Mouse (Mus musculus) neural tube, embryonic 13.5 days (tissue): Measurements from ENCODE around the gene Ccdc180. TPM values are rescaled to one million over a fixed set of nuclear protein-coding genes. Genes with fewer than 3 reads are reported as not detected.

Experiments
- ATAC-seq: fragments of 200-750 bp; cut with Nextera tagmentation; 2 replicates; pipeline ENCODE4 v1.8.0; 2017; ENCODE audit warnings: low read depth, mild to moderate bottlenecking, moderate TSS enrichment, moderate library complexity
- H3K27ac ChIP-seq: fragments of 300-500 bp; sonication (generic); replicated peaks from 2 replicates; pipeline ENCODE4 v1.5.1; 2015; ENCODE audit warnings: moderate library complexity, mild to moderate bottlenecking, inconsistent platforms
- H3K27me3 ChIP-seq: fragments of 300-500 bp; sonication (generic); 2 replicates; pipeline ENCODE4 v1.6.1; 2015; ENCODE audit warnings: mild to moderate bottlenecking, inconsistent platforms
- H3K36me3 ChIP-seq: fragments of 300-500 bp; sonication (generic); 2 replicates; pipeline ENCODE4 v1.6.1; 2015; ENCODE audit warnings: mild to moderate bottlenecking, inconsistent platforms
- H3K4me1 ChIP-seq: fragments of 300-500 bp; sonication (generic); replicated peaks from 2 replicates; pipeline ENCODE4 v1.6.1; 2015; ENCODE audit warnings: inconsistent platforms
- H3K4me2 ChIP-seq: fragments of 300-500 bp; sonication (generic); 2 replicates; pipeline ENCODE4 v1.6.1; 2015; ENCODE audit warnings: inconsistent platforms, mild to moderate bottlenecking, moderate library complexity
- H3K4me3 ChIP-seq: fragments of 300-500 bp; sonication (generic); 2 replicates; pipeline ENCODE4 v1.5.1; 2015; ENCODE audit warnings: mild to moderate bottlenecking, inconsistent platforms
- H3K9ac ChIP-seq: fragments of 300-500 bp; sonication (generic); 2 replicates; pipeline ENCODE4 v1.6.1; 2015; ENCODE audit warnings: moderate library complexity, mild to moderate bottlenecking, inconsistent platforms
- H3K9me3 ChIP-seq: fragments of 300-500 bp; sonication (generic); 2 replicates; pipeline ENCODE4 v1.6.1; 2016; ENCODE audit warnings: inconsistent platforms
- WGBS: fragments of 180-500 bp; shearing (Covaris S2); methylation state at CpG from one replicate; pipeline ENCODE4 v1.1.7; 2015; 5-methylcytosine and 5-hydroxymethylcytosine counted together
- polyA plus RNA-seq: library from polyadenylated mRNA; unstranded; fragments of >200 nt; fragmentation: Nextera tagmentation; extraction: Ambion mirVana; gene quantifications from 2 replicates; pipeline ENCODE4 v1.2.1, GENCODE M21; 2015

Ccdc180 gene
- polyA plus RNA-seq, 1 experiment from 2014 or later = 0.07 TPM

DNA sequence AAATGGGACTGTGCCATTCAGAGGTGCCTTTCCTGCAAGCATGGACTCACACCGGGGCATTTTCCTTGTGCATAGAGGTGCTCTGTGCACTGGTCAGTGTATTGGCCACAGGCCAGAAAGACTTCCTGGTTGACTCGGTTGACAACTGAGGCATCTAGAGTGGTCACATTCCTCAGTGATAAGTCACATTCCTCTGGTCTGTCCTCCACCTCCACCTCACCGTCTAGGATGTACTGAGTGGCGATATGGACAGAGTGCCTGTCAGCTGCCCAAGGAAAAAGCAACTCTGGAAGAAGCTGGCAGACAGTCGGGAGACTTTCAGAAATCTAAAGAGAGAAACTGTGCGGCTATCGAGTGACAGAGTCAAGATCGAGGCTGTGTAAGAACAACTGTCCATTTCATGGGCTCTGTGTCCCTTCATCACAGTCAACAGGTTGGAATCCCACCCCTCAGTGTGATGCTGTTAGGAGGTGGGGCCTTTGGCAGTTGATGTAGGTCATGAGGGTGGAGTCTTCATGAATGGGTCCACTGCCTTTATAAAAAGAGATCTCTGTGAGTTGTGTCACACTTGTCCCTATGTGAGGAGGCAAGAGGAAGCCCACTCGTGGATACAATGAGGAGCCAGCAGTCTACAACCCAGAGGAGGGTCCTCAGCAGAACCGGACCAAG, 74.8 kb downstream of the Ccdc180 start, which contains the start of gene Tdrd7:
Gene Tdrd7, plus strand, starts transcription at position 564 of the 669 bp plus-strand sequence.
- no peak within 1 kb of the TSS for H3K27ac ChIP-seq
- H3K4me1 ChIP-seq = peaks cover 15% of the 10 kb centered on the region
- no peaks in the 10 kb centered on the region for H3K27me3 ChIP-seq
- no peak within 1 kb of the TSS for H3K4me3 ChIP-seq
- H3K9me3 ChIP-seq = no peaks in the 10 kb centered on the region
- no peaks in the 10 kb centered on the region for H3K36me3 ChIP-seq
- 83% methylated on average over 10 of the region's 10 CpGs for WGBS
- no peak within 1 kb of the TSS for H3K9ac ChIP-seq
- H3K4me2 ChIP-seq = no peak within 1 kb of the TSS
- no peak for ATAC-seq

DNA sequence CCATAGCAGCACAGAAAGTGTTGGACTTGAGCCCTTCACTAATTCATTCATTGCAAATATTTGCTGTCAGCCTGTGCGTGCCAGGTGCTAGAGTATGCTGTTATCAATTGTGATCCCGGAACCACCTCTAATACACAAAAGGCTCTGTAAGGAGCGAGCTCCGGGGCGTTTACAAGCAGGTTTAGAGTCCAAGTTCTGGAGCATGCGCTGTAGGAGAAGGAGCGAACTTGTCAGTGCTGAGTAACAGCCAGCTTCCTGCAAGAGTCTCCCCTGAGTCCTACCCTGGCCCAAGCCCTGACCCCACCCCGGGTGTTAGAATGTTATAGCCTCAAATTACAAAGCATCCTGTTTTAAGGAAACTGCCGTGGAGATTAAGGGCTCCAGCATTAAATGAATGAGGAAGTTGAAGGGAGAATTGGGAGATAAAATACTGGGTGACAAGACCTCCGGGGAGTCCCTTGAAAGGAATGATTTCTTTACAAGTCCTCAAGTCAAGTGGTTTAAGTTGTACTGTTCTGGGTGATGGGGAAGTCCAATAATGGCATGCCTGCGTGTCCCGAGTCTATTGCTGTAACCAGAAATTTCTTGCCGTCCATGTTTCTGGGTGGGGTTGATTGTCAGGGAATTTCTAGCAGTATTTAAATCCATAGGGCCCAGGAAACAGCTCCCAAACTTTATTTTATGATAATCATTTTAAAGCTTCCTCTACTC, 75.8 kb downstream of the Ccdc180 start:
- Histone ChIP-seq H3K36me3 (no peaks in the 10 kb centered on the region), H3K4me3 (no peak overlapping the region), H3K27ac (no peak overlapping the region), H3K9me3 (no peaks in the 10 kb centered on the region), H3K4me1 (peaks cover 15% of the 10 kb centered on the region), H3K4me2 (no peak overlapping the region), H3K9ac (no peak overlapping the region), H3K27me3 (0 out of 2 replicates have a peak, but pooled peaks cover under 1% of the 10 kb centered on the region)
- ATAC-seq = no peak
- WGBS = 30% methylated on average over 13 of the region's 13 CpGs

DNA sequence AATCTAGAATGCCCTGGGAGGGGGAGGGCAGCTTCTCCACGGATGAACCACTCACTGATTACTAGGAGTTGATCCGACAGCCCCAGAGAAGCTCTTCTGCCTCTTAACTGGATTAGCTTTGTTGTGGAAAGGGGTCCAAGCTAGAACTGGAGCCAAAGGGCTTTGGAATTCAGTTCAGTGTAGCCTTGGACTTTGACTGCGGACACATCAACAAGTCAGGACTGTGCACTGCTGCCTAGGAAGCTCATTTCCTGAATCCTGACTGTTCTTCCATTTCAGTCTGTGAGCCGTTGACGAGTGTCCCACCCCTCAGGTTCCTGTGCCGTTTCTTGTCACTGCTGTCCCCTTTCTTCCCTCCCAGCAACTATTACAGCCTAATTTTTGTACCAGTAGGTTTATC, 76.6 kb downstream of the Ccdc180 start:
- peaks cover 15% of the 10 kb centered on the region for H3K4me1 ChIP-seq
- H3K27ac ChIP-seq = no peak overlapping the region
- no peak for ATAC-seq
- no peak overlapping the region for H3K4me3 ChIP-seq
- H3K36me3 ChIP-seq = no peaks in the 10 kb centered on the region
- no peaks in the 10 kb centered on the region for H3K9me3 ChIP-seq
- H3K27me3 ChIP-seq = 0 out of 2 replicates have a peak, but pooled peaks cover 3% of the 10 kb centered on the region
- H3K4me2 ChIP-seq = no peak overlapping the region
- H3K9ac ChIP-seq = no peak overlapping the region
- 31% methylated on average over 6 of the region's 6 CpGs for WGBS

DNA sequence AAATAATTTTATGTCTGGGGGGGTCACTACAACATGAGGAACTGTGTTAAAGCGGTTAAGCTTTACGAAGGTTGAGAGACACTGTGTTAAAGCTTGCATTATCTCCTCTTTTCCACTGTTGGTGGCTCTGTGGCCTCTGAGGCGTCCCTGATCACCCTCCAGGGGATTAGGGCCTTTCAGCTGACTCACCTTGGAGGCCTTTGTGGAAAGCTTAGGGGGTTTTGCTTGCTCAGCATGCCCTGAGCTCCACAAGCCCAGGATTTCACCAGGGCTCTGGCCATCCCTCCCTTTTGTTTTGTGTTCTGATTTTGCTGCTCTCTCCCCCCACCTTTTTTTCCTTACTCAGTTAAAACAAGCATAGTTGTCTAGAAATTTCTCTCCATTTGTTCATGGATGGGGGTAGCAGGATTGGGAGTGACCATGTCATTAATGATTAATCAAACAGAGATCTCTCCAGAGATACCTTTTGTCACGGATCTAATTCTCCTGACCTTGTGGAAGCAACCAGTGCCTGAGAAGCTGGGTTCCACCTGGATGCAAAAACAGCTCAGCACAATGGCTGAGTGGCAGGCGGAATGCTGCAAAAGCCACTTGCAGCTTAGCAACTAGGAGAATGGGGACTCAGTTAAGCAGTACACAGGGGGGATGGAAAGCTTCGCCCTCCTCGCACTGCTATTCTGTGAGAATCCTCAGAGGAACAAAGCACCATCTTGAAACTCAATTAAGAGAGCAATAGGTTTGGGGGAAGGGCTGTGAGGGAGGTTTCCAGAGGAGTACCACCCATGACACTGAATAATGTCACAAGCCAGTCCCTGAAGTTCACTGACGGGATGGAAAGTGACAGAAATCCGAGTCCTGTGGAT, 77.6 kb downstream of the Ccdc180 start:
- Histone ChIP-seq H3K4me3 (no peak overlapping the region), H3K4me1 (peaks cover 16% of the 10 kb centered on the region), H3K36me3 (no peaks in the 10 kb centered on the region), H3K27ac (no peak overlapping the region), H3K27me3 (0 out of 2 replicates have a peak, but pooled peaks cover 3% of the 10 kb centered on the region), H3K9ac (no peak overlapping the region), H3K9me3 (no peaks in the 10 kb centered on the region), H3K4me2 (no peak overlapping the region)
- no peak for ATAC-seq
- WGBS = 31% methylated on average over 9 of the region's 9 CpGs

DNA sequence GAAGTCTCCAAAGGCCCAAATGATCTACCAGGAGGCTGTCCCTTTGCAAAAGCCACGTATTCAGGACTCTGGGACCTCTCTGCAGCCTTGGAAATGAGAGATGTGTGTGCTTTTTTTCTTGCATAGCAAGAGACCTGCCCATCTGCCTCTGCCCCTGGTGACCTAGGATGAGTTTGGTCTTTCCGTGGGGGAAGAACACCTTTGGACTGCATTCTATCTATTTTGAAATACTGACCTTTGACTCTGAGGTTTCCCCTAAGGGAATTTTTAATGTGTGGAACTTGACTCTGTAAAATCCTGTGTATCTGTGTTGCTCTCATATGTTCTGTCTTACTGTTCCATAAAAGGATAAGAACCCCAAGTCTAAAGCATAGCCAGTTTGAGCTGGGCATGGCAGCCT, 78.9 kb downstream of the Ccdc180 start:
- H3K27me3 ChIP-seq = peaks cover 11% of the 10 kb centered on the region; the same call in 1 of the 2 replicates
- H3K9me3 ChIP-seq = no peaks in the 10 kb centered on the region
- H3K4me3 ChIP-seq = no peak overlapping the region
- no peak overlapping the region for H3K27ac ChIP-seq
- no peak for ATAC-seq
- no peaks in the 10 kb centered on the region for H3K36me3 ChIP-seq
- WGBS = 76% methylated on average over 2 of the region's 2 CpGs
- H3K9ac ChIP-seq = no peak overlapping the region
- no peak overlapping the region for H3K4me2 ChIP-seq
- peaks cover 26% of the 10 kb centered on the region for H3K4me1 ChIP-seq

DNA sequence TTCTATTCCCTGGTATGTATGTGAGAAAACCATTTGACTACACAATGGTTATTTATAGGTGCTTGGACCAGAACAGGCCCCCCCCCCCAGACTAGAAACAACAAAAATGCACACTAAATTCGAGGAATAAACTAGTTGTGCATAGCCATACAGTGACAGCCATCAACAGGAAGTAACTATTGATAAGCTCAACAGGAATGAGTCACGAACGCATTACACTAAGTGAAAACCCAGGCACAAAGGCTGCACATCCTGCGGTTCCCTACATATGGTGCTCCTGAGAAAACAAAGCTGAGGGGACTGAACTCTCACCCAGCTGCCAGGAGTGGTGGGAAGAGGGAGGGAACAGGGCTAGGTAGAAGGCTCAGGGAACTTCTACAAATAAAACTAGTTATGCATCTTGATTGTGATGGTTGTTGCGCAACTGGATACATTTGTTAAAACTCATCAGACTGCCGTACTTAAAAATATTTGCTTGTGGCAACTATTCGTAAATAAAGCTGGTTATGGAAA, 80.0 kb downstream of the Ccdc180 start:
- no peaks in the 10 kb centered on the region for H3K9me3 ChIP-seq
- no peak overlapping the region for H3K9ac ChIP-seq
- WGBS = 77% methylated on average over 7 of the region's 7 CpGs
- H3K4me1 ChIP-seq = peaks cover 34% of the 10 kb centered on the region
- H3K4me3 ChIP-seq = no peak overlapping the region
- H3K27ac ChIP-seq = no peak overlapping the region
- H3K4me2 ChIP-seq = no peak overlapping the region
- no peak for ATAC-seq
- peaks cover 19% of the 10 kb centered on the region; the same call in 1 of the 2 replicates for H3K27me3 ChIP-seq
- no peaks in the 10 kb centered on the region for H3K36me3 ChIP-seq

DNA sequence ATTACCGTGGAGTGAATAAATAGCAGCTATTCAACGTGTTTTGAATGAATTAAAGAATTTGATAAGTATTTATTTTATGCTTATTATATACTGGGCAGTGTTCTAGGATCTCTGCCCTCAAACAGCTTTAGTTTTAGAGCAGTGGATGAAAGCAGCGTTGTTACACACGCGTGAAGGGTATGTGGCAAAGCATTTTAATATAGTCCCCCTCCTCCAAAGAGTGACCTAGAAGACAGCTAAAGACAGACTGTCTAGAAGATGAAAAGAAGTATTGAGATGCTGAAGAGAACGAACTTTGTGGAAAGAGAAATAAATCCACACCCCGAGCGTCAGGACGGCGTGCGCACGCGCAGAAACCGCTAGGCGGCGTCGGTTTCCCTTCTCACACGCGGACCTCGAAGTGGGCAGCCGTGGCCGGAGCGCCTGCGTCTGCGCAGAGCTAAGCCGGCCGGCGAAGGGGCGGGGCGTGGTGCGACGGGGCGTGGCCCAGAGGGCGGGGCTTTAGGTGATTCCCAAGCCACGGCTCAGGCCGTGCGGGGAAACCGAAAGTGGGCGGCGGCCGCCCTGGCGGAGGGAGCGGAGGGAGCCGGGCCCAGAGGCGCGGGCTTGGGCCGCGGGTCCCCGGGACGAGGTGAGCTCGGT, 81.8 kb downstream of the Ccdc180 start:
- peak overlapping the region; percentile 84 for H3K4me2 ChIP-seq
- H3K4me1 ChIP-seq = peaks cover 30% of the 10 kb centered on the region
- peak overlapping the region; percentile 53 for H3K27ac ChIP-seq
- H3K9me3 ChIP-seq = no peaks in the 10 kb centered on the region
- WGBS = 3% methylated on average over 46 of the region's 51 CpGs
- H3K27me3 ChIP-seq = peaks cover 19% of the 10 kb centered on the region; the same call in 1 of the 2 replicates
- ATAC-seq = peak; percentile 97
- peak overlapping the region; percentile 81 for H3K9ac ChIP-seq
- H3K36me3 ChIP-seq = no peaks in the 10 kb centered on the region
- H3K4me3 ChIP-seq = peak overlapping the region; percentile 81

DNA sequence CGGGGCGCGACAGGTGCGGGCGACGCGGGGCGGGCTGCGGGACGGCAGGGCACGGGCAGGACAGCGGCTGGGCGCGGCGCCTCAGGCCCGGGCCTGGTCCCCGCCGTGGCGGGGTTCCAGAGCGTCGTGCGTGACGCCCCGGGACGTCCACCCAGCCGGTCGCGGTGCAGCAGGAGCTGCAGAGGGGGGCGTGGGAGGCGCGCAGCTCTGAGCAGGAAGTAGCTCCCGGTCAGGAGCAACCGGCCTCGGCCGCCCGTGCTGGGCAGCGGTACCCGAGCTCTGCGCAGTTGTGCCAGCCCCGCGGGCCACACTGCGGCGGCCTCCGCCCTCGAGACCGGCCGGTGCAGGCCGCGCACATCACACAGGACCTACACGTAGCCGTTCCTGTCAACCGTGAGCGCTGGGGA, 82.3 kb downstream of the Ccdc180 start:
- Histone ChIP-seq H3K9me3 (no peaks in the 10 kb centered on the region), H3K4me3 (peak overlapping the region; percentile 81), H3K4me1 (peaks cover 27% of the 10 kb centered on the region), H3K27ac (peak overlapping the region; percentile 53), H3K27me3 (peaks cover 19% of the 10 kb centered on the region; the same call in 1 of the 2 replicates), H3K9ac (peak overlapping the region; percentile 81), H3K36me3 (no peaks in the 10 kb centered on the region), H3K4me2 (peak overlapping the region; percentile 84)
- WGBS = under 1% methylated on average over 52 of the region's 53 CpGs
- peak; percentile 85 for ATAC-seq

DNA sequence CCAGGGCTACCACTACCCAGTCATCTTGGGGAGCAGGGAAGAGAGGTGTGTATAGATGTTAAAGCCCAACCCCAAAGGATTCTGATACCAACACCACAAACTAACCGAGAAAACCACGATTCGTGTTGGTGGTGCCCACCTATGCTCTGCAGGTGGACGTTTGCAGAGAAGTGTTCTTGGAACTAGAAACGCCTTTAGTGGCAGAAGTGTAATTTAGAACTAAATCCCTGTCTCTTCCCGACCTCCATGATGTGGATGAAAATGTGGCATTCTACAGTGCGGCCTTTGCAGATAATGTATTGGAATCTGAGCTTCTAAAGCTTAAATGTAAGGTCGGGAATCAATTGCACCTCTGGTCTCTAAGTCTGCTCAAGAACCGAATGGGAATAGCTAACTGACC, 82.8 kb downstream of the Ccdc180 start:
- 0 out of 2 replicates have a peak, but pooled peaks have one; percentile 21 for ATAC-seq
- Histone ChIP-seq H3K9ac (peak overlapping the region; percentile 81), H3K4me3 (peak overlapping the region; percentile 81), H3K4me2 (peak overlapping the region; percentile 84), H3K36me3 (no peaks in the 10 kb centered on the region), H3K9me3 (no peaks in the 10 kb centered on the region), H3K27me3 (peaks cover 19% of the 10 kb centered on the region; the same call in 1 of the 2 replicates), H3K4me1 (peaks cover 22% of the 10 kb centered on the region), H3K27ac (peak overlapping the region; percentile 53; the same call in 1 of the 2 replicates)
- WGBS = 33% methylated on average over 9 of the region's 9 CpGs

DNA sequence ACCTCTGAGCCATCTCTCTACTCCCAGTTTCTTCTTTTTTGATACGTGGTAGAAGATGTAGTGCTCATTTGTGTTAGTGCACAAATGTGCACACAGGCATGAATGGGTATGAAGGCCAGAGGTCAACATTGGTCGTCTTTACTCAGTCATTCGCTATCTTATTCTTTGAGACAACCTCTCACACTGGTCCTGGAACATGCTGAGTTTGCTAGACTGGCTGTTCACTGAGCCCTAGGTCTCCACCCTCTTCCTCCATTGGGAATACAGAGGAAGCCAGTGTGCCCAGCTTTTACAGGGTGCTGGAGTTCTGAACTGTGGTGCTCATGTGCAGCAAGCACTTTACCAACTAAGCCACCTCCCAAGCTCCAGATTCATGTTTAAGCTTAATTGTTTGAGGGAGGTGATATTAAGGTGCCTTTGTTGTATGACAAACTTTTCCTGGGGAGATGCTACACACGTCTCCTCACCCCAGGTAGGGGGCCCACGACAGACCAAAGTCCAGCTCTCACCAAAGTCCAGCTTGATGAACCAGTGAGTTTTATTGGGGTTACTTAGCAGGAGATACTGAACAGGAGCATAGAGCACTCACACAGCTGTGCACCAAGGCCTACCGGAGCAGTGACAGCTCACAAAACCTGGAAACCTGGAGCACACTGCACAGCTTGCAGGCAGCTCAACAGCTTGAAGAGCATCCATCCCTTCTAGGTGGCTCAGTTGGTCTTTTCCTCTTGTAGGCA, 87.0 kb downstream of the Ccdc180 start:
- no peak for ATAC-seq
- H3K36me3 ChIP-seq = no peaks in the 10 kb centered on the region

DNA sequence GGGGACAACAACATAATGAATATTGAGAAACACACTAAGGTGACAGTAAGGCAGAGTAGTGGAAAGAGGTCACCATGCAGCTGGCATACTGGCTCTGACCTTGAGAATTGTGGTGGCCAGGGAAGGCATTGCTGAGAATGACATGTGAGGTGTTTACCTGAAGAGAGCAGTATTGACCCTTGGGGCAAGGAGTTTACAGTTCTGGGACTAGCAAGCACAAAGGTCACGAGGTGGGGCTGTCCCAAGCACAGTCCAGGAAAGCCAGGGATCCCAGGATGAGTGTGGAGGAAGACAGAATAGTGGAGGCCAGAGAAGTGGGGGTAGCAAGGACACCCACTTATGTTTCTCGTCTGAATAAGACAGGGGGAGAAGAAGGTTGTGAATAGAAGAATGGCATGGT, 89.8 kb downstream of the Ccdc180 start:
- no peak overlapping the region for H3K27ac ChIP-seq

More for the DNA sequence above, 87.0 kb downstream of the Ccdc180 start:
- Histone ChIP-seq H3K9me3 (no peaks in the 10 kb centered on the region), H3K4me3 (no peak overlapping the region), H3K27me3 (peaks cover 25% of the 10 kb centered on the region; the same call in 1 of the 2 replicates), H3K9ac (no peak overlapping the region), H3K4me2 (no peak overlapping the region), H3K27ac (no peak overlapping the region), H3K4me1 (peaks cover 19% of the 10 kb centered on the region)
- 82% methylated on average over 6 of the region's 6 CpGs for WGBS

More for the DNA sequence above, 89.8 kb downstream of the Ccdc180 start:
- ATAC-seq = no peak
- H3K9me3 ChIP-seq = no peaks in the 10 kb centered on the region
- no peak overlapping the region for H3K4me3 ChIP-seq
- no peaks in the 10 kb centered on the region for H3K4me1 ChIP-seq
- H3K9ac ChIP-seq = no peak overlapping the region
- H3K27me3 ChIP-seq = 0 out of 2 replicates have a peak, but pooled peaks cover 9% of the 10 kb centered on the region
- H3K4me2 ChIP-seq = no peak overlapping the region
- H3K36me3 ChIP-seq = no peaks in the 10 kb centered on the region
- WGBS = 58% methylated on average over 2 of the region's 2 CpGs
